8 mouse cellular contexts compared by ENCODE assay signal in the genomic region with DNA sequence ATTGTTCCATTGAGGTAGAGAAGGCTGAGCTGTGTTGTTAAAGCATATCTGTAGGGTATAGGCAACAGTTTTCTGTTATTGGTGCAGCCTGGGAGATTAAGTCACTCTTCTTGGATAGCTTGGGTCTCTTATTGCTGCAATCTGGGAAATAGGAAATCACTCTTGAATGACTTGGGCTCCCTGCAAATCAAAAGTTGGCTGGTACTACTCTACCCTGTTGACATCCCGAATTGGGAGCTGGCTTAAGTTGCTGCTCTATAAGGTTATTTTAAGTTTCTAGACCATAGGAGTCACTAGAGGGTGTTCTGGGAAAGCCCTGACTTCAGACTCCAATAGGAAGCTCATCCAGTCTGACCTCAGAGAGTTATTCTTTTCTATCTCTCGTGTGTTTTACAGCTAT. TPM values are rescaled to one million over a fixed set of nuclear protein-coding genes. Genes with fewer than 3 reads are reported as not detected.
DNase-seq lines count a peak whose midpoint lies in the region; ATAC-seq and TF ChIP-seq lines count a peak whose summit lies in the region.

No protein-coding gene starts in this region.

- H3K4me3 ChIP-seq in heart, embryonic 12.5 days = peak overlapping the region; percentile 33
- H3K4me3 ChIP-seq in CH12.LX (replicated peaks in 1 of 3; ENCODE audit: low read depth in 2 of 3, low read length in 2 of 3, poor library complexity in 1 of 3) = peak overlapping the region in 1 of 3 experiments; percentile 91
- no peak overlapping the region for H3K4me3 ChIP-seq in forebrain, embryonic 16.5 days (replicated peaks; ENCODE audit: low read length)
- H3K4me3 ChIP-seq in liver, embryonic 13.5 days (replicated peaks) = peak overlapping the region; percentile 95

- dilution Hi-C loops in CH12.LX (cut with MboI; ENCODE audit: extremely low pct_ligation_motif_present, extremely low pct_unique_long_range_greater_than_20kb, low sequenced_read_pairs) = no loop called here

- H3K9me3 ChIP-seq in heart, embryonic 12.5 days (replicated peaks) = no peaks in the 10 kb centered on the region
- no peaks in the 10 kb centered on the region for H3K9me3 ChIP-seq in CH12.LX (replicated peaks; ENCODE audit: low read length)
- H3K9me3 ChIP-seq in forebrain, embryonic 16.5 days (ENCODE audit: control insufficient read depth, low read length) = no peaks in the 10 kb centered on the region
- H3K9me3 ChIP-seq in liver, embryonic 13.5 days (replicated peaks) = no peaks in the 10 kb centered on the region

- TF ChIP-seq CTCF in CH12.LX (conservative IDR thresholded peaks at IDR 0.05 in 1 of 2, IDR thresholded peaks at IDR 0.05 in 1 of 2; ENCODE audit: low read depth in 2 of 2, low read length in 2 of 2) = no peak

- peak overlapping the region; percentile 54 for H3K9ac ChIP-seq in heart, embryonic 12.5 days
- peak overlapping the region; percentile 44; the same call in 1 of the 2 replicates for H3K9ac ChIP-seq in CH12.LX (ENCODE audit: insufficient read depth, low read depth)
- H3K9ac ChIP-seq in forebrain, embryonic 16.5 days (replicated peaks; ENCODE audit: low read depth, low read length) = no peak overlapping the region
- peak overlapping the region; percentile 97 for H3K9ac ChIP-seq in liver, embryonic 13.5 days

- H3K4me2 ChIP-seq in heart, embryonic 12.5 days = peak overlapping the region; percentile 75
- peak overlapping the region; percentile 92 for H3K4me2 ChIP-seq in CH12.LX (ENCODE audit: insufficient read depth, low read depth, poor library complexity, severe bottlenecking)
- H3K4me2 ChIP-seq in forebrain, embryonic 16.5 days (ENCODE audit: low read length) = peak overlapping the region; percentile 31
- H3K4me2 ChIP-seq in liver, embryonic 13.5 days = peak overlapping the region; percentile 89

- TF ChIP-seq RAD21 in CH12.LX (IDR thresholded peaks at IDR 0.05; ENCODE audit: low read depth, low read length) = no peak

- peaks cover 27% of the 10 kb centered on the region for H3K4me1 ChIP-seq in heart, embryonic 12.5 days (replicated peaks)
- peaks cover 7 to 45% of the 10 kb centered on the region in 2 experiments; a peak in 2 of 4 replicates for H3K4me1 ChIP-seq in CH12.LX (ENCODE audit: control insufficient read depth in 1 of 2, insufficient read depth in 2 of 2)
- peaks cover 26% of the 10 kb centered on the region for H3K4me1 ChIP-seq in forebrain, embryonic 16.5 days (replicated peaks; ENCODE audit: control insufficient read depth, insufficient read depth, low read length)
- H3K4me1 ChIP-seq in liver, embryonic 13.5 days (replicated peaks) = peaks cover 53% of the 10 kb centered on the region

- peaks cover 48% of the 10 kb centered on the region for H3K79me2 ChIP-seq in CH12.LX (replicated peaks; ENCODE audit: control insufficient read depth, extremely low read depth, insufficient read depth, poor library complexity, severe bottlenecking)

- TF ChIP-seq POLR2A in CH12.LX (IDR thresholded peaks at IDR 0.05; ENCODE audit: low read depth, low read length) = no peak

- H3K27me3 ChIP-seq in heart, embryonic 12.5 days (replicated peaks) = no peaks in the 10 kb centered on the region
- no peaks in the 10 kb centered on the region for H3K27me3 ChIP-seq in CH12.LX (replicated peaks)
- no peaks in the 10 kb centered on the region for H3K27me3 ChIP-seq in forebrain, embryonic 16.5 days (replicated peaks; ENCODE audit: control insufficient read depth, insufficient read depth, low read length)
- H3K27me3 ChIP-seq in liver, embryonic 13.5 days = no peaks in the 10 kb centered on the region

- WGBS in heart, embryonic 12.5 days = 11% methylated on average over 2 of the region's 2 CpGs
- 30% methylated on average over 2 of the region's 2 CpGs for WGBS in forebrain, embryonic 16.5 days
- WGBS in liver, embryonic 13.5 days (ENCODE audit: insufficient replicate concordance) = 29% methylated on average over 2 of the region's 2 CpGs

- no peak for TF ChIP-seq EP300 in CH12.LX (IDR thresholded peaks at IDR 0.05; ENCODE audit: low read length)

- no peak overlapping the region for H3K27ac ChIP-seq in heart, embryonic 12.5 days (ENCODE audit: poor library complexity, severe bottlenecking)
- H3K27ac ChIP-seq in CH12.LX (ENCODE audit: insufficient read depth, low read depth) = no peak overlapping the region
- no peak overlapping the region for H3K27ac ChIP-seq in forebrain, embryonic 16.5 days (ENCODE audit: low read length)
- no peak overlapping the region for H3K27ac ChIP-seq in liver, embryonic 13.5 days

- no peak for ATAC-seq in heart, embryonic 12.5 days (ENCODE audit: insufficient number of reproducible peaks, low FRiP score)
- ATAC-seq in forebrain, embryonic 16.5 days = no peak
- ATAC-seq in liver, embryonic 13.5 days (ENCODE audit: low read depth) = no peak

- DNase-seq in heart, adult 11 months = no peak
- DNase-seq in CH12.LX (ENCODE audit: extremely low read depth) = no peak
- DNase-seq in liver, embryonic 13.5 days = no peak
- DNase-seq in gastrocnemius, postnatal 4 days (ENCODE audit: low spot score in 2 of 2) = no peak
- DNase-seq in spleen, adult 12 weeks (ENCODE audit: low spot score) = no peak
- DNase-seq in ovary, postnatal 10 days (ENCODE audit: low spot score) = no peak

- in situ Hi-C loops in CH12.LX (cut with MboI; ENCODE audit: low pct_ligation_motif_present, low pct_unique_long_range_greater_than_20kb, low sequenced_read_pairs) = no loop called here

- no peaks in the 10 kb centered on the region for H3K36me3 ChIP-seq in heart, embryonic 12.5 days
- peaks cover 0 to 2% of the 10 kb centered on the region in 2 experiments for H3K36me3 ChIP-seq in CH12.LX (replicated peaks in 1 of 2; ENCODE audit: control insufficient read depth in 1 of 2, insufficient read depth in 1 of 2, low read length in 1 of 2)
- no peaks in the 10 kb centered on the region for H3K36me3 ChIP-seq in forebrain, embryonic 16.5 days (ENCODE audit: control insufficient read depth, insufficient read depth)
- no peaks in the 10 kb centered on the region for H3K36me3 ChIP-seq in liver, embryonic 13.5 days

TF ChIP-seq in CH12.LX, 34 proteins besides CTCF, POLR2A, EP300 and RAD21:
- TF ChIP-seq RCOR1 (conservative IDR thresholded peaks at IDR 0.05; ENCODE audit: low read depth, low read length) (no peak), GABPA (IDR thresholded peaks at IDR 0.05; ENCODE audit: insufficient replicate concordance, low read depth, low read length) (no peak), MAZ (IDR thresholded peaks at IDR 0.05; ENCODE audit: low read depth, low read length) (no peak), TBP (conservative IDR thresholded peaks at IDR 0.05; ENCODE audit: low read depth, low read length) (no peak), MAX (IDR thresholded peaks at IDR 0.05; ENCODE audit: low read length) (no peak), E2F4 (IDR thresholded peaks at IDR 0.05; ENCODE audit: insufficient replicate concordance, low read depth, low read length) (no peak), BHLHE40 (IDR thresholded peaks at IDR 0.05; ENCODE audit: low read depth, low read length) (no peak), MXI1 (IDR thresholded peaks at IDR 0.05; ENCODE audit: low read depth, low read length) (no peak), SMC3 (IDR thresholded peaks at IDR 0.05; ENCODE audit: low read depth, low read length) (no peak), MYC (IDR thresholded peaks at IDR 0.05; ENCODE audit: low read depth, low read length) (no peak), ETS1 (conservative IDR thresholded peaks at IDR 0.05; ENCODE audit: low read depth, low read length) (no peak), ZKSCAN1 (IDR thresholded peaks at IDR 0.05; ENCODE audit: borderline replicate concordance, low read depth, low read length) (no peak), HCFC1 (IDR thresholded peaks at IDR 0.05; ENCODE audit: low read depth, low read length) (no peak), JUN (IDR thresholded peaks at IDR 0.05; ENCODE audit: insufficient read depth, low read depth, low read length) (no peak), POLR2AphosphoS2 (IDR thresholded peaks at IDR 0.05; ENCODE audit: low read depth, low read length) (no peak), TCF12 (IDR thresholded peaks at IDR 0.05; ENCODE audit: low read depth, low read length) (no peak), ZC3H11A (IDR thresholded peaks at IDR 0.05; ENCODE audit: low read depth, low read length) (no peak)

RNA-seq across cellular contexts. Expression of gene Rdx, which starts 3.4 kb away (rescaled TPM):
- polyA plus RNA-seq in heart, embryonic 12.5 days (2016; fragmentation: Nextera tagmentation; extraction: Ambion mirVana) = 170 and 175 TPM in 2 replicates
- total RNA-seq in CH12.LX (2012; rRNA removed) = 86.1 and 97.2 TPM in 2 replicates
- total RNA-seq in CH12.LX (2014; rRNA removed) = 157 and 180 TPM in 2 replicates
- polyA plus RNA-seq in CH12.LX (2012; ENCODE audit: insufficient read length, low read depth) = 121 and 125 TPM in 2 replicates
- polyA plus RNA-seq in forebrain, embryonic 16.5 days (2015; fragmentation: Nextera tagmentation; extraction: Ambion mirVana) = 87.8 and 109 TPM in 2 replicates
- polyA plus RNA-seq in liver, embryonic 13.5 days (2015; fragmentation: Nextera tagmentation; extraction: Ambion mirVana) = 74.7 and 93.0 TPM in 2 replicates
- total RNA-seq in gastrocnemius, postnatal 4 days (2021) = 100 to 1,000 TPM; 125 to 131 TPM

Comparison
In these comparisons a context has a peak if more than half of its experiments do, and no peak if none do; other contexts are left out.
1. H3K4me2 ChIP-seq: peak in every context shown above with its lines; median percentile 92 in CH12.LX; 89 in liver, embryonic 13.5 days; 75 in heart, embryonic 12.5 days; 31 in forebrain, embryonic 16.5 days.